7 mouse cellular contexts compared by ENCODE assay signal in genomic region chr16:4624074-4624473, GRCm38 (mm10). TPM values are rescaled to one million over a fixed set of nuclear protein-coding genes. Genes with fewer than 3 reads are reported as not detected.
DNase-seq lines count a peak whose midpoint lies in the region; ATAC-seq and TF ChIP-seq lines count a peak whose summit lies in the region.

No protein-coding gene starts in this region.

- 20% methylated on average over 9 of the region's 9 CpGs for WGBS in forebrain, embryonic 12.5 days
- WGBS in liver, embryonic 14.5 days (ENCODE audit: insufficient replicate concordance): 16% methylated on average over 9 of the region's 9 CpGs

- ATAC-seq in forebrain, embryonic 12.5 days (ENCODE audit: low FRiP score): 0 out of 2 replicates have a peak, but pooled peaks have one; percentile 3
- peak; percentile 56 for ATAC-seq in liver, embryonic 14.5 days (ENCODE audit: insufficient read depth)

- peak overlapping the region; percentile 75 for H3K4me2 ChIP-seq in CH12.LX (ENCODE audit: insufficient read depth, low read depth, poor library complexity, severe bottlenecking)
- peak overlapping the region; percentile 77 for H3K4me2 ChIP-seq in forebrain, embryonic 12.5 days
- peak overlapping the region; percentile 85 for H3K4me2 ChIP-seq in liver, embryonic 14.5 days (ENCODE audit: low read depth)

- H3K79me2 ChIP-seq in C2C12 (ENCODE audit: control insufficient read depth, insufficient read depth): peaks cover 54% of the 10 kb centered on the region
- H3K79me2 ChIP-seq in CH12.LX (replicated peaks; ENCODE audit: control insufficient read depth, extremely low read depth, insufficient read depth, poor library complexity, severe bottlenecking): peaks cover 36% of the 10 kb centered on the region

- H3K36me3 ChIP-seq in C2C12 (ENCODE audit: control insufficient read depth, insufficient read depth) (no peaks in the 10 kb centered on the region), CH12.LX (replicated peaks in 1 of 2; ENCODE audit: control insufficient read depth in 1 of 2, insufficient read depth in 1 of 2, low read length in 1 of 2) (peaks cover 26 to 70% of the 10 kb centered on the region in 2 experiments)
- H3K36me3 ChIP-seq in forebrain, embryonic 12.5 days (replicated peaks): peaks cover 7% of the 10 kb centered on the region; the same call in 1 of the 2 replicates
- H3K36me3 ChIP-seq in liver, embryonic 14.5 days (replicated peaks; ENCODE audit: control insufficient read depth, insufficient read depth, low read depth): no peaks in the 10 kb centered on the region

- H3K4me3 ChIP-seq in C2C12 (ENCODE audit: insufficient read depth, poor library complexity, severe bottlenecking): peak overlapping the region; percentile 72
- H3K4me3 ChIP-seq in CH12.LX (replicated peaks in 1 of 3; ENCODE audit: low read depth in 2 of 3, low read length in 2 of 3, poor library complexity in 1 of 3): peak overlapping the region; percentile 73 to 98 (median 95)
- peak overlapping the region; percentile 78 for H3K4me3 ChIP-seq in forebrain, embryonic 12.5 days (replicated peaks)
- peak overlapping the region; percentile 84 to 89 for H3K4me3 ChIP-seq in liver, embryonic 14.5 days (ENCODE audit: insufficient read depth in 1 of 2, low read depth in 2 of 2, low read length in 2 of 2)

- no peak for TF ChIP-seq RAD21 in CH12.LX (IDR thresholded peaks at IDR 0.05; ENCODE audit: low read depth, low read length)

- no peak for DNase-seq in CH12.LX (ENCODE audit: extremely low read depth)
- DNase-seq in liver, embryonic 14.5 days (ENCODE audit: low read depth in 3 of 3, low spot score in 3 of 3): peak in 1 of 3 experiments; percentile 26
- DNase-seq in adrenal gland, adult 2 months: no peak
- no peak for DNase-seq in cerebellum, postnatal 14 days
- no peak for DNase-seq in spleen, adult 18-20 months

- H3K27ac ChIP-seq in CH12.LX (ENCODE audit: insufficient read depth, low read depth): no peak overlapping the region
- peak overlapping the region; percentile 80 for H3K27ac ChIP-seq in forebrain, embryonic 12.5 days
- peak overlapping the region; percentile 72 for H3K27ac ChIP-seq in liver, embryonic 14.5 days

- H3K9me3 ChIP-seq in CH12.LX (replicated peaks; ENCODE audit: low read length): no peaks in the 10 kb centered on the region
- H3K9me3 ChIP-seq in forebrain, embryonic 12.5 days: no peaks in the 10 kb centered on the region
- no peaks in the 10 kb centered on the region for H3K9me3 ChIP-seq in liver, embryonic 14.5 days (ENCODE audit: control insufficient read depth, low read length)

- in situ Hi-C loops in CH12.LX (cut with MboI; ENCODE audit: low pct_ligation_motif_present, low pct_unique_long_range_greater_than_20kb, low sequenced_read_pairs): no loop called here

- H3ac ChIP-seq in C2C12 (ENCODE audit: control insufficient read depth, insufficient read length, low read depth): peak overlapping the region; percentile 95

- TF ChIP-seq EP300 in CH12.LX (IDR thresholded peaks at IDR 0.05; ENCODE audit: low read length): no peak
- TF ChIP-seq EP300 in liver, embryonic 14.5 days (IDR thresholded peaks at IDR 0.05; ENCODE audit: low read depth): no peak

- H3K27me3 ChIP-seq in C2C12 (ENCODE audit: control insufficient read depth, insufficient read depth, insufficient read length) (no peaks in the 10 kb centered on the region), CH12.LX (replicated peaks) (no peaks in the 10 kb centered on the region)
- H3K27me3 ChIP-seq in forebrain, embryonic 12.5 days: no peaks in the 10 kb centered on the region
- no peaks in the 10 kb centered on the region for H3K27me3 ChIP-seq in liver, embryonic 14.5 days (ENCODE audit: control insufficient read depth, insufficient read depth, low read length)

- dilution Hi-C loops in CH12.LX (cut with MboI; ENCODE audit: extremely low pct_ligation_motif_present, extremely low pct_unique_long_range_greater_than_20kb, low sequenced_read_pairs): no loop called here

- H3K9ac ChIP-seq in CH12.LX (ENCODE audit: insufficient read depth, low read depth): peak overlapping the region; percentile 81
- H3K9ac ChIP-seq in forebrain, embryonic 12.5 days: peak overlapping the region; percentile 80
- peak overlapping the region; percentile 84 for H3K9ac ChIP-seq in liver, embryonic 14.5 days (replicated peaks)

- no peak for TF ChIP-seq POLR2A in CH12.LX (IDR thresholded peaks at IDR 0.05; ENCODE audit: low read depth, low read length)

- H3K4me1 ChIP-seq in CH12.LX (ENCODE audit: control insufficient read depth in 1 of 2, insufficient read depth in 2 of 2): peaks cover 13 to 51% of the 10 kb centered on the region in 2 experiments
- peaks cover 23% of the 10 kb centered on the region for H3K4me1 ChIP-seq in forebrain, embryonic 12.5 days
- peaks cover 14 to 18% of the 10 kb centered on the region in 2 experiments for H3K4me1 ChIP-seq in liver, embryonic 14.5 days (replicated peaks; ENCODE audit: control insufficient read depth in 2 of 2, insufficient read depth in 2 of 2, low read length in 1 of 2)

- peaks cover 28% of the 10 kb centered on the region for H3K79me3 ChIP-seq in C2C12 (ENCODE audit: low read depth)

- TF ChIP-seq CTCF in C2C12 (IDR thresholded peaks at IDR 0.05; ENCODE audit: control insufficient read depth, insufficient read depth, insufficient read length): no peak
- no peak for TF ChIP-seq CTCF in CH12.LX (conservative IDR thresholded peaks at IDR 0.05 in 1 of 2, IDR thresholded peaks at IDR 0.05 in 1 of 2; ENCODE audit: low read depth in 2 of 2, low read length in 2 of 2)
- TF ChIP-seq CTCF in liver, embryonic 14.5 days (IDR thresholded peaks at IDR 0.05; ENCODE audit: low read depth): no peak

TF ChIP-seq in C2C12, 6 proteins besides CTCF, POLR2A, EP300 and RAD21 (continues in another document):
- no peak for TF ChIP-seq MYOG (IDR thresholded peaks at IDR 0.05; ENCODE audit: control insufficient read depth, extremely low read depth, insufficient read length)
- TF ChIP-seq USF1 (IDR thresholded peaks at IDR 0.05; ENCODE audit: low read depth): no peak
- no peak for TF ChIP-seq FOSL1 (IDR thresholded peaks at IDR 0.05; ENCODE audit: insufficient read depth, low read length, poor library complexity, severe bottlenecking)

TF ChIP-seq in CH12.LX, 34 proteins besides CTCF, POLR2A, EP300 and RAD21:
- no peak for TF ChIP-seq MYC (IDR thresholded peaks at IDR 0.05; ENCODE audit: low read depth, low read length)

RNA-seq across cellular contexts. Expression of gene Pam16, which starts 0.7 kb away (rescaled TPM):
- 94.8 TPM for polyA plus RNA-seq in C2C12 (2012; fragmentation: generic; extraction: Trizol)
- total RNA-seq in CH12.LX (2012; rRNA removed): 152 and 158 TPM in 2 replicates
- 93.3 and 103 TPM in 2 replicates for total RNA-seq in CH12.LX (2014; rRNA removed)
- polyA plus RNA-seq in CH12.LX (2012; ENCODE audit: insufficient read length, low read depth): 11.6 and 38.2 TPM in 2 replicates
- polyA plus RNA-seq in forebrain, embryonic 12.5 days (2016; fragmentation: Nextera tagmentation; extraction: Ambion mirVana): 114 TPM in 2 replicates
- 24.1 and 41.3 TPM in 2 replicates for polyA plus RNA-seq in liver, embryonic 14.5 days (2012; rRNA removed)
- 64.4 and 68.0 TPM in 2 replicates for polyA plus RNA-seq in liver, embryonic 14.5 days (2014; fragmentation: Nextera tagmentation; extraction: Ambion mirVana)
- total RNA-seq in adrenal gland, adult 2 months (2021): 100 to 1,000 TPM; 104 to 111 TPM
- 16.0 and 33.4 TPM in 2 replicates for polyA plus RNA-seq in adrenal gland, adult 2 months (2012; rRNA removed)

RNA-seq across cellular contexts. Expression of gene Vasn, which starts 15.7 kb away (rescaled TPM):
- 49.6 TPM for polyA plus RNA-seq in C2C12 (2012; fragmentation: generic; extraction: Trizol)
- 1.4 and 2.0 TPM in 2 replicates for total RNA-seq in CH12.LX (2012; rRNA removed)
- total RNA-seq in CH12.LX (2014; rRNA removed): 2.2 TPM in 2 replicates
- polyA plus RNA-seq in CH12.LX (2012; ENCODE audit: insufficient read length, low read depth): 4.1 and 5.0 TPM in 2 replicates
- 5.2 and 6.8 TPM in 2 replicates for polyA plus RNA-seq in forebrain, embryonic 12.5 days (2016; fragmentation: Nextera tagmentation; extraction: Ambion mirVana)
- polyA plus RNA-seq in liver, embryonic 14.5 days (2012; rRNA removed): 2.5 and 2.9 TPM in 2 replicates
- 1.2 TPM in 2 replicates for polyA plus RNA-seq in liver, embryonic 14.5 days (2014; fragmentation: Nextera tagmentation; extraction: Ambion mirVana)
- total RNA-seq in adrenal gland, adult 2 months (2021): 10 to 100 TPM in 1 of 2 experiments, 1 to 10 TPM in 1; 8.4 to 15.4 TPM
- polyA plus RNA-seq in adrenal gland, adult 2 months (2012; rRNA removed): 28.1 and 30.9 TPM in 2 replicates

RNA-seq across cellular contexts. Expression of gene Dnaja3, which starts 15.7 kb away (rescaled TPM):
- 33.0 TPM for polyA plus RNA-seq in C2C12 (2012; fragmentation: generic; extraction: Trizol)
- 80.4 and 81.8 TPM in 2 replicates for total RNA-seq in CH12.LX (2012; rRNA removed)
- 85.1 and 85.3 TPM in 2 replicates for total RNA-seq in CH12.LX (2014; rRNA removed)
- polyA plus RNA-seq in CH12.LX (2012; ENCODE audit: insufficient read length, low read depth): 51.5 and 56.6 TPM in 2 replicates
- polyA plus RNA-seq in forebrain, embryonic 12.5 days (2016; fragmentation: Nextera tagmentation; extraction: Ambion mirVana): 51.4 and 58.0 TPM in 2 replicates
- 13.6 and 18.8 TPM in 2 replicates for polyA plus RNA-seq in liver, embryonic 14.5 days (2012; rRNA removed)
- 34.1 and 37.3 TPM in 2 replicates for polyA plus RNA-seq in liver, embryonic 14.5 days (2014; fragmentation: Nextera tagmentation; extraction: Ambion mirVana)
- 100 to 1,000 TPM; 122 to 148 TPM for total RNA-seq in adrenal gland, adult 2 months (2021)
- 33.2 and 37.5 TPM in 2 replicates for polyA plus RNA-seq in adrenal gland, adult 2 months (2012; rRNA removed)

RNA-seq across cellular contexts. Expression of gene Glis2, which starts 29.6 kb away (rescaled TPM):
- polyA plus RNA-seq in C2C12 (2012; fragmentation: generic; extraction: Trizol): 23.6 TPM
- total RNA-seq in CH12.LX (2012; rRNA removed): 2.1 and 2.5 TPM in 2 replicates
- 0.39 and 0.59 TPM in 2 replicates for total RNA-seq in CH12.LX (2014; rRNA removed)
- 3.2 and 3.3 TPM in 2 replicates for polyA plus RNA-seq in CH12.LX (2012; ENCODE audit: insufficient read length, low read depth)
- 22.0 and 26.6 TPM in 2 replicates for polyA plus RNA-seq in forebrain, embryonic 12.5 days (2016; fragmentation: Nextera tagmentation; extraction: Ambion mirVana)
- 2.8 and 3.4 TPM in 2 replicates for polyA plus RNA-seq in liver, embryonic 14.5 days (2012; rRNA removed)
- 1.7 and 2.7 TPM in 2 replicates for polyA plus RNA-seq in liver, embryonic 14.5 days (2014; fragmentation: Nextera tagmentation; extraction: Ambion mirVana)
- 10 to 100 TPM; 17.3 to 27.4 TPM for total RNA-seq in adrenal gland, adult 2 months (2021)
- 28.9 and 29.3 TPM in 2 replicates for polyA plus RNA-seq in adrenal gland, adult 2 months (2012; rRNA removed)

RNA-seq across cellular contexts. Expression of gene Coro7, which starts 55.5 kb away (rescaled TPM):
- 6.0 TPM for polyA plus RNA-seq in C2C12 (2012; fragmentation: generic; extraction: Trizol)
- 19.8 and 20.0 TPM in 2 replicates for total RNA-seq in CH12.LX (2012; rRNA removed)
- 5.7 and 6.1 TPM in 2 replicates for total RNA-seq in CH12.LX (2014; rRNA removed)
- 40.2 and 43.2 TPM in 2 replicates for polyA plus RNA-seq in CH12.LX (2012; ENCODE audit: insufficient read length, low read depth)
- polyA plus RNA-seq in forebrain, embryonic 12.5 days (2016; fragmentation: Nextera tagmentation; extraction: Ambion mirVana): 13.5 and 18.5 TPM in 2 replicates
- polyA plus RNA-seq in liver, embryonic 14.5 days (2012; rRNA removed): 9.7 and 10.4 TPM in 2 replicates
- 5.1 and 5.2 TPM in 2 replicates for polyA plus RNA-seq in liver, embryonic 14.5 days (2014; fragmentation: Nextera tagmentation; extraction: Ambion mirVana)
- 10 to 100 TPM; 27.3 to 35.5 TPM for total RNA-seq in adrenal gland, adult 2 months (2021)
- 58.0 and 60.3 TPM in 2 replicates for polyA plus RNA-seq in adrenal gland, adult 2 months (2012; rRNA removed)
